Mouse (Mus musculus) cerebellum, postnatal 10 days (tissue): ENCODE results near the gene Itsn1.
A peak's percentile ranks its signal among the peaks of the same experiment; 100 is the strongest.

Source experiments
- DNase-seq, 2 experiments: peaks; one replicate each; pipeline ENCODE4 v3.0.0; 2021; ENCODE audit warnings: mixed read lengths in 2 of 2

Gene Itsn1

GRCm38 (mm10) chr16:91962894-91963555 is 233.9 kb downstream of the Itsn1 start:
- peak; percentile 86 to 92 for DNase-seq

- peak; percentile 58 to 65 for DNase-seq
Observed at GRCm38 (mm10) chr16:91963556-91963900, 234.4 kb downstream of the Itsn1 start.

GRCm38 (mm10) chr16:91964308-91965178 is 235.5 kb downstream of the Itsn1 start:
- DNase-seq, result no peak

- no peak for DNase-seq
Observed at GRCm38 (mm10) chr16:91968725-91969124, 239.6 kb downstream of the Itsn1 start.

GRCm38 (mm10) chr16:91969516-91970031 is 240.5 kb downstream of the Itsn1 start:
- no peak for DNase-seq
